Mouse (Mus musculus): ENCODE results near the gene Itpr2.

Gene Itpr2

GRCm38 (mm10) chr6:146170603-146171051, 331.4 kb downstream of the Itpr2 start:
- CTCF ChIA-PET = interaction anchor here (1.1 kb wide), 1 partner anchor 316 kb away, joined by 3 read pairs; no protein-coding TSS in a partner anchor

GRCm38 (mm10) chr6:146167207-146167606, 334.8 kb downstream of the Itpr2 start:
- CTCF ChIA-PET = interaction anchor here (0.7 kb wide), 1 partner anchor 161 kb away, joined by 4 read pairs; no protein-coding TSS in a partner anchor

- CTCF ChIA-PET = no interaction called here
Observed at GRCm38 (mm10) chr6:146159641-146160040, 342.4 kb downstream of the Itpr2 start.

- CTCF ChIA-PET = no interaction called here
Observed at GRCm38 (mm10) chr6:146158717-146159116, 343.3 kb downstream of the Itpr2 start.

GRCm38 (mm10) chr6:146157983-146158535, 344.0 kb downstream of the Itpr2 start:
- CTCF ChIA-PET = no interaction called here

- CTCF ChIA-PET = no interaction called here
Observed at GRCm38 (mm10) chr6:146157099-146157498, 344.9 kb downstream of the Itpr2 start.

- CTCF ChIA-PET = no interaction called here
Observed at GRCm38 (mm10) chr6:146156536-146156935, 345.5 kb downstream of the Itpr2 start.

- CTCF ChIA-PET = no interaction called here
Observed at GRCm38 (mm10) chr6:146155156-146155734, 346.8 kb downstream of the Itpr2 start.

GRCm38 (mm10) chr6:146152843-146153242, 349.2 kb downstream of the Itpr2 start:
- CTCF ChIA-PET = interaction anchor here (0.6 kb wide), 1 partner anchor 16 kb away, joined by 6 read pairs; no protein-coding TSS in a partner anchor

- CTCF ChIA-PET = no interaction called here
Observed at GRCm38 (mm10) chr6:146140966-146141585, 360.9 kb downstream of the Itpr2 start.

- CTCF ChIA-PET = interaction anchor here (0.6 kb wide), 1 partner anchor 63 kb away, joined by 4 read pairs; no protein-coding TSS in a partner anchor
Observed at GRCm38 (mm10) chr6:146140171-146140570, 361.9 kb downstream of the Itpr2 start.

- CTCF ChIA-PET = no interaction called here
Observed at GRCm38 (mm10) chr6:146136646-146137045, 365.4 kb downstream of the Itpr2 start.

- CTCF ChIA-PET = no interaction called here
Observed at GRCm38 (mm10) chr6:146136244-146136643, 365.8 kb downstream of the Itpr2 start.

- CTCF ChIA-PET = no interaction called here
Observed at GRCm38 (mm10) chr6:146135291-146135690, 366.7 kb downstream of the Itpr2 start.

GRCm38 (mm10) chr6:146133921-146134320, 368.1 kb downstream of the Itpr2 start:
- CTCF ChIA-PET = no interaction called here

- CTCF ChIA-PET = no interaction called here
Observed at GRCm38 (mm10) chr6:146129066-146129465, 373.0 kb downstream of the Itpr2 start.

- CTCF ChIA-PET = no interaction called here
Observed at GRCm38 (mm10) chr6:146126823-146127681, 375.0 kb downstream of the Itpr2 start.

- CTCF ChIA-PET = no interaction called here
Observed at GRCm38 (mm10) chr6:146125621-146126020, 376.4 kb downstream of the Itpr2 start.

- CTCF ChIA-PET = no interaction called here
Observed at GRCm38 (mm10) chr6:146124479-146124878, 377.5 kb downstream of the Itpr2 start.

- CTCF ChIA-PET = no interaction called here
Observed at GRCm38 (mm10) chr6:146123656-146124055, 378.4 kb downstream of the Itpr2 start.

GRCm38 (mm10) chr6:146120172-146120571, 381.9 kb downstream of the Itpr2 start:
- CTCF ChIA-PET = no interaction called here

- CTCF ChIA-PET = no interaction called here
Observed at GRCm38 (mm10) chr6:146114731-146115302, 387.2 kb downstream of the Itpr2 start.

Measured in spleen, embryonic (tissue).